Mouse (Mus musculus): ENCODE measurements around the gene Mras.

The Mras gene

DNA sequence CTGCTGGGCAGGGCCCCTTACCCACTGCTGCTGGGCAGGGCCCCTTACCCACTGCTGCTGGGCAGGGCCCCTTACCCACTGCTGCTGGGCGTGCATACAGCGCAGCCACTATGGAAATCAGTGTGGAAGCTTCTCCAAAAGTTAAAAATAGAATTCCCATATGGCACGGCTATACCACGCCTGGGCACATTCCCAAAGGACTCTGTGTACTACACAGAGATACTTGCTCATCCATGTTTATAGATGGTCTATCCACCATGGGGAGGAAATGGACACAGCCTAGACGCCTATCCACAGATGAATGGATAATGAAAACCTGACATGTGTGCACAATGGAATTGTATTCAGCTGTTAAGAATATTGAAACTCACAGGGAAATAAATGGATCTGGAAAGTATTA, 3.8 kb upstream of the Mras start:
- DNase-seq (ENCODE audit: low spot score in 2 of 2) = no peak

DNA sequence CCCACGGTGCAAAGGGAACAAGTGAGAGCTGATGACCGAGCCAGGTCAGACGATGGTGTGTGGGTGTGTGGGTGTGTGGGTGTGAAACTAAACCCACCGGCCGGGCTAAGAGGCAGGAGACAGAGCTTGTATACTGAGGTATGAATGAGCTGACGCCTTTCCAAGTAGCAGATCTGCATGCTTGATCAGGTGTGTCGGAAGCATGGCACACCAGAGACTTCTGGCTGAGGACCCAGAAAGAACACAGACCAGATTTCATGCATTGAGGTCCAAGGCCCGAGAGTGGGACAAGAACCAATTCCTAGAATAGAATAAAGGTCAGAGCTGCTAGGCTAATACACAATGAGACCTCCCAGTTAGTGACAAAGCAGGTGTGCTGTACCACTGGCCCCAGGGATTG, 1.9 kb upstream of the Mras start:
- no peak for DNase-seq (ENCODE audit: low spot score in 2 of 2)

DNA sequence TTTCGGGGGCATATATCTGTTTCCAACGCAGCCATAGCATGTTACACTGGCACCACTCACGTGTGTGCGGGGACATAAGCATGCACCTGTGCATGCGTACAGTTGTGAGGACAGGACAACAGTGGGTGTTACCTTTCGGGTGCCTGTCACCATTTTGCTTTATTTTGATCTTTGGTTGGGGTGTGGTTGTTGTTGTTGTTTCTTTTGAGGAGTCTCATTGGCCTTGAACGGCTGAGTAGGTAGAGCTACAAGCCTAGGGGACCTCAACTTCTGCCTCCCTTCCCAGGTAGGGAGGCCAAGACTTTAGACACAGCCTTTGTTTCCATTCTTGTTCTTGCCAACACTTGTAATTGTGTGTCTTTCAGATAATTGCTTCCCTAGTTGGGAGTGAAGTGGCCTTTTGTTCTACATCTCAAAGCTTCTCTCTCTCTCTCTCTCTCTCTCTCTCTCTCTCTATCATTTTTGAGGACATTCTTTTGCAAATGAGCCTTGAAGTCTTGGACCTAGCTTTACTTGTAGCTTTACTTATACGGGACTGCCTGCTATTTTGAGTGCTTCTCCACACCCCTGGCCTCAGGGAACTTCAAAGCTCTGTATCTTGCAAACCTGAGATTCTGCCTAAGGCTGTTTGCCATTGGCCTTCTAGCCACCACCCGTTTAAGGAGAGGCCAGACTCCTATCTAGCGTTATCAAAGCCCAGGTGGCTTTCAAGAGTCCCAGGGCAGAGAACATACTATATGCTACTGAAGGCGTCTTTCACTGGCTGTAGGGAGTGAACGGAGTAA, 792 bp upstream of the Mras start:
- no peak for DNase-seq (ENCODE audit: low spot score in 2 of 2)

DNA sequence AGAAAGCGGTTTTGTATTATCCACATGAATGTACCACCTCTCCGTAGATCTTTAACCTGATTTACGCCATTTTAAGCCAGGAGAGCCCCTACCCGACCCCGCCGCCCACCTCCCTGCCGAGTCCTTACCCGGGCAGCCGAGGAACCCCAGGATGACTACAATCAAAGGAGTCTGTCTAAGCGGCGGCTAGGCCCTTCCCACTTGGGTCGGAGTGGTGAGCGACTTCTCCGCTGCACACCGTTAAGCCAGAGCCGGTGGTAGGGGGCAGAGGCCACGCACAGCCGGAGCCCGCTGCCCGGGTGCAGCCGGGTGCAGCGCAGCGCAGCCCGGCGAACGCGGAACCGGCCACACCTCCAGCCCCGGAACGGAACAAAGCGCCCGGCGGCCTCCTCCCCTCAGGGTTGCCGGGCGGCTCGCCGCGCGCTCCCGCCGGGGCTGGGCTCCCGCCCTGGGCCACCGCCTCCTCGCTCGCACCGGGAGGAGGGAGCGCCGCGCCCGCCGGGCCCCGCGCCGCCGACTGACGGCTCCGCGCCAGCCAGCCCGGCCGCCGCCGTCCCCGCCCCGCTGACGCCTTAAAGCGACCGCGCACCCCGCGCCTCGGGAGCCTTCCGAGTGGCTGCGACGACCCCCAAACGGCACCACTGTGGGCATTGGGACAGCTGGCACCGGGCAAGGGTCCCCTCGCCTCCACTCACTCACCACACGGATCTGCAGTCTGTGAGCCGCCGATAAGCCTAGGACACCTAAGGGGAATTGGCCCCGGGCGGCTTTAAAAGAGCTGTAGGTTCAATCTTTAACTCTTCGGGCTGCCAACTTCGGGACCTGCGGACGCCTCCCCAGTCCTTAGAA, 775 bp downstream of the Mras start:
- peak in 1 of 2 experiments; percentile 29 for DNase-seq (ENCODE audit: low spot score in 2 of 2)

DNA sequence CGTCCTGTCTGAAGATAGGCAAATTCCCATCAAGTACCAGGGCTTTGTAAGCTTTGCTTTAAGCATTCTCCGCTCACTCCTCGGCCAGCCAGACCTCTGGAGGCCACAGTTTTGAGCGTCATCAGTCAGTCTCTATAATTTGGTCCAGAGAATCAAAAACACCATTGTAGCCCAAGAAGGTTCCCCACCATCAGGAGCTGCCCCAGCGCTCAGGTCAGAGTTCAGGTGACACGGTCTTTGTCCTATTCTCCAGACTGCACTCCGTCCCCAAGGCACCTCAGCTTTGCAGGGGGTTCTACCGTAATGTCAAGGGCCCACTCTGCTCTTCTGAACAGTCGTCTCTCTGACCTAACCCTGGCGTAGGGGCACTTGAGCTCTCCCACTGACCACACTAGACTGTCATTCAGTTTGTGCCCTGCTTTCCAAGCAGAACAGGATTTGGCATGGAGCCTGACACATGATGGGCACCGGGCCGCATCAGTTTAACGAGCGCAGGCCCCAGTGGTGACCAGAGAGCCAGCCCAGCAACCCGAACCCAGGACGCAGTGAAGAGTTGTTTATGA, 1.5 kb downstream of the Mras start:
- DNase-seq (ENCODE audit: low spot score in 2 of 2) = no peak

DNA sequence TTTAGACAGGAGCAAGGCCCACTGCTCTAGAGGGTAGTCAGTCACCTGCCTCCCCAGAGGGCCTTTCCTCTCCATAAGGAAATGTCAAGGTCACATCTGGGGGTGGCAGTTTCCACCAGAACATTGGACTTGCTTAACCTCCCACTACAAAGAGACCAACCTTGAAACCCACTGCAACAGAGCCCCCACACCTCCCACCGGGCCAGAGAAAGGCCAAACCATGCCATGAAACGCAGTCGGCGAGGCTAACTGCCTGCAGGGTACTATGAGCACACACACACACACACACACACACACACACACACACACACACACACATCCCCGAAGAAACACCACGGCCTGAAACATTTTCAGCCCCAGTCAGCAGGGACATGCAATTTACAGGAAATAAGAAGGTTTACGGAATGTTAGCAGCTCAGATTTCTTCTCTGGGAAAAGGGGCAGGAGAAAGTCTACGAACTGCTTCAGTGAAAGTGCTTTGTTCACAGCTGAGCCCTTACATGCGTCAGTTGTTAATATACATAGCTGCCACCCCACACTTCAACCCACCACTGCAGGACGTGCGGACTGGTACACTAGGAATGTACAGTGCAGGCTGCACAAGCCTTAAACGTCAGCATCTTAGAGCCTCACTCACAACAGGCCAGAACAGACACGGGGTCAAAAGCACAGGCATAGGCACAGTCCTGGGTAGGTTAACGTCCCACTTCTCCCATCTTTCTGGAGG, 2.1 kb downstream of the Mras start:
- DNase-seq (ENCODE audit: low spot score in 2 of 2) = no peak

DNA sequence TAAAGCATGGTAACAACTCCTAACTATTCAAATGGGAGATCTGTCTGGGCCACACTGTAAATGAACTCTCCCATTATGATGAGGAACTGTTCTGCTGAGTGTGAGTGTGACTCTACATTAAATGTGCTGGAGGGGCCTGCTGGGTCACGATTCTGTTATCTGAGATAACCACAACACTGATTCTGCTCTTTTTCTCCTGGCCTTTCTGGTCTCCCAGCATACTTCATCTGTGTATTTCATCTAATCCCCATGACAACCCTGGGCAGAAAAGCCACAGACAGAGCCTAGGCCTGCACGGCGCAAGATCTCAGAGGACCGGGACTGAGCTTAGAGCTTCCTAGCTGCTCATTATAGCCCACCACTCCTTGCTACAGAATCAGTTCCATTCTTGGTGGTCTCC, 4.7 kb downstream of the Mras start:
- DNase-seq (ENCODE audit: low spot score in 2 of 2) = no peak

DNA sequence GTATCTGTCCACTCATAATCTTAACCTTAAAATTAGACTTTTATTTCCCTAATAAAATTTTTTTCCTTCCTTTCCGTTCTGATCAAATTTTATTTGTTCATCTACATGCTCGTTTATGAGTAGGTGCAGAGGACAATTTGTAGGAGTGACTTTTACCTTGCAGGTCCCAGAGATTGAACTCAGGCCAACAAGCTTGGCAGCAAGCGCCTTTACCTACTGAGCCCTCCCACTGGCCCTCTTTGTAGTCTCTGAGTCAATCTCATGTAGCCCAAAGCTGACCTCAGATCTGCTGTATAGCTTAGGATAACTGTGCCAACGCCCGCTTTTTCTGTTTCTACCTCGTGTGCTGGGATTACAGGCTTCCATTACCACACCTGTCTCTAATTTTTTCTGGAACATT, 5.2 kb downstream of the Mras start:
- no peak for DNase-seq (ENCODE audit: low spot score in 2 of 2)

DNA sequence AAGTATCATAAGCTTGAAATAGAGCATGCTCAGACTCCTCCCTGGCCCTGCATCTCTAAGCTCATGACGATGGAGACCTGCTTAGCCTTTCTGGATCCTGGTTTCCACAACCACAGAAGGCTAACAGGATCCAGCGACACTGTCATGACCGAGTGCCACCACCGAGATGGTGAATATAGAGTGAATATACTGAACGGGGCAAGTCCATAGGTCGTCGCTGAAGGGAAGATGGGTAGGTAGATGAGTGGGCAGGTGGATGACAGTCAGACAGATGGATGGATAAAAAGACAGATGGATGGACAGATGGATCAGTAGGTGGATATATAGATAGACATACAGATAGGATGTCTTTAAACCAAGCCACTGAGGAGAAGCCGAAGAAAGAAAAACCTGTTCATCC, 5.8 kb downstream of the Mras start:
- DNase-seq (ENCODE audit: low spot score in 2 of 2) = no peak

DNA sequence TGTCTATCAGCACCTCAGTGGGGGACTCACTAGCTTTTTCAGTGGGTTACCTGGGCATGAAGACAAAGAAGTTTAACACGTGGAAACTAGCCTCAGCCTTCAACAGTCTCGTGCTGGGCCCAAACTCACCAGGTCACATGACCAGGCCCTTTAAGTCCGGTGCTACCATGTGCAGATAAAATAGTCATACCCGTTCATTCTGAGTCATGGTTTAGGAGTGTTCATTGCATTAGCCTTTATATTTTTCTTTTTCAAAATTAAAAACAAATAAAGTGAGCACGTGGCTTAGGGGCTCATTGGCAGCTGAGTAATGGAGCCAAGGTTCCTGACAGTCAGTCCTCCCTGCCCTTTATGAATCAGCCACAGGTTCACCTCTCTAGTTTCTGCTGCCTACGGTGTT, 6.4 kb downstream of the Mras start:
- DNase-seq (ENCODE audit: low spot score in 2 of 2) = no peak

DNA sequence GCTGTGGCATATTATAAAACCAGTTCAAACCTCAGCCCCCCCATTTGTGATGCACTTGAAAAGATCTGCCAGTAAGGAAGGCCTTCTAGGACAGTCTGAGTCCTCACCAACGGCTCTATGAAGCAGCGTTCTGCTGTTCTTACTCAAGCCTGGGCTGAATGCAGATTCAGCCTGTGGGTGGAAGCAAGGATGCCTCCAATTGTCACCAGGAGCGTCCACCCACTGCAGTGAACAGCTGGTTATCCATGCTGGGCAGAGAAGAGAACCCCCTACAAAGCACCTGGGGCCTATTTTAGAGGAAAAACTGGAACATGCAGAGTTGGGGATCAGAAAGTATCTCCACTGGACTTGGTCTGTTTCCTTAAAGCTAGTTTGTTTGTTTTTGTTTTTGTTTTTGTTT, 7.3 kb downstream of the Mras start:
- no peak for DNase-seq (ENCODE audit: low spot score in 2 of 2)

DNA sequence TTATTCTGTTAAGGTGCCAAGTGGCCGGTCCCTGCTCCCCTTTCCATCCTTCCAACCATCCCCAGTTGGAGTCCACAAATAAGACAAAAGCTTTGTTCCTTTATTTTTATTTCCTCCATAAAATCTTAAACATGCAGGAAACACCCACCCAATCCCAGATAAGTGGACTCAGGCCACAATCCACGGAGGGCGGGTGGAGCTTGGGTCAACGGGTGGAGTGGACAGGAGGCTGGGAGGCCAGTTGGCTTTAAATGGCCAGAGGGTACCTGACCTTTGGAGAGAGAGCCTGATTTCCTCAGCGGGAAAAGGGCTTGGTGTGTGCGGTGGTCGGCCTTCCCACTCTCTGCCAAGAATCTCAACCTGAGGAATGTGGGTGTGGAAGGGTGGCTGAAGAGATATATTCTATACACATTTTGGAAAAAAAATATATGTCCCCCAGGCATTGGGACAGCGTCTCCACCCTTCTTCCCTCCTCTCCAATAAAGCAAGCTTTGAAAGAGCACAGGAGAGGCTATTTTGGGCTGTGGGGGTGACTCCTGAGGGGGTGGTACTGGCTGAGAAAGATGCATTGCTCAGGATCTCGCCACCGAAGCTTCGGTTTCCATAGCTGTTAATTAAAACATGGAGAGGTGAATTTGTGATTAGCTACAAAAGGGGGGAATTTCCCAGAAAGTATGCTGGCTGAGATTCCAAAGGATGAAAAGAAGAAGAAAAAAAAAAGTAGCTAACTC, 8.4 kb downstream of the Mras start:
- DNase-seq (ENCODE audit: low spot score in 2 of 2) = no peak

DNA sequence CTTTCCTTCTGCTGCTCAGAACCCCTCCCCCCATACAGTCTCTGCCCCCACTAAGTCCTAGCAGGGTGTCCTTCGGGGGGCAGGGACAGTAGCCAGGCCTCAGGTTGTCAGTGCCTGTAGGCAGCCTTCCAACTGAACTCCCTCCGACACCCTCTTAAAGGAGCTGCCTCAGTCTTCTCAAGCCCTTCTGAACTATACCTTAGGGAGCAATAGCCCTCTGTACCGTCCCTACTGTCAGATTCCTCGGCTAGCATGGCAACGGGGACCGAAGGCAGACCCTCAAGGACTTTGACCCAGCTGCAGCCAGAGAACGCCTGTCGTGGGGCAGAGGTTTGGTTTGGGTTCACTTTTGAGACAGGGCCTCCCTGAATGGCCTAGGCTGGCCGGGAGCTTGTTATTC, 11.9 kb downstream of the Mras start:
- no peak for DNase-seq (ENCODE audit: low spot score in 2 of 2)

DNA sequence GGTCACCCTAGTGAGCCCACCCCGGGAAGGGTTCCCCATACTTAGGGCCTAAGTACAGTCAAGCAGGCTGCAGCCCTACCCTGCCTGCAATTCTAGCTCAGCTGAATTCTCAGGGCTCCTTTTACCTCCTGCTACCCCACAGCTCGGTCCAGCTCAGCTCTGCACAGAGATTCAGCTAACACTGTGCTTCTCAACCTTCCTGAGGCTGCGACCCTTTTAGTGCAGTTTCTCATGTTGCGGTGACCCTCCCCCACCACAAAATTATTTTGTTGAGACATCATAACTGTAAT, 12.7 kb downstream of the Mras start:
- DNase-seq (ENCODE audit: low spot score in 2 of 2) = no peak

DNA sequence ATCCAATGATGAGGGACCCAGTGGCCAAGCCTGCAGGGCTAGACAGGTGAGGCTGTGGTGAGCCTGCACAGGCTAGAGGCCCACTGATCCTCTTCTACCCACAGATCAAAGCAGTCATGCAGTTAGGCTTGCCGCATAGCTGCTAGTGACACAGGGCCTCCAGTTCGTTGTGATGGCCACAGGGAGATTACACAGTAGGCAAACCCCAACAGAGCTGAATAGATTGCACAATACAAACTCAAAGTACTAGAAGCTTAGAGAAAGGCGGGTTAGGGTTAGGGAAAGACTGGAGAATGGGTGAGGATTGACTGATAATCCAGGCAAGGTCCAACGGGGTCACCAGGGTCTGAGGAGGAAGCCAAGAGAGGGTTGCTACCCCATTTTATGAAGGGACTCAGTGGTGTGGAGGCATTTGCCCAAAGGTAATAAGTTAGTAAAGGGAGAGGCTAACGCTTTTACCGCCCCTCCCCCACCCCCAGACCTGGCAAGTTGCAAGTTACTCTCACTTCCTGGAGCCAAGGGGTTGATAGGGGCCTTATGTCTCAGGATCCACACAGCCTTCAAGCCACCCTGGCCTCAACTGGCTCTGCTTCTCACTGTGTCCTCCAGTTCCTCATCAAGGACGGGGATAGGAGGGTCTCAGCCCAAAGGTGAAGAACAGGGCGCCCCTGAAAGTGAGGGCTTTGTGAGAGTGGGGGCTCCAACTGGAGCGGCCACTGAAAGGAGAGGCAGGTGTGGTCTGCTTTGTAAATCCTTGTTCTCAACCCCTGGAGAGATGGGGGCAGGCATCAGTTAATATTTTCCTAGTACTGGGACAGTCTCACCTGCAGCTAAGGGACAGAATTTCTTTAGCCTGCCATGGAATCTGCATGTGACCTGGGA, 13.2 kb downstream of the Mras start:
- no peak for DNase-seq (ENCODE audit: low spot score in 2 of 2)

DNA sequence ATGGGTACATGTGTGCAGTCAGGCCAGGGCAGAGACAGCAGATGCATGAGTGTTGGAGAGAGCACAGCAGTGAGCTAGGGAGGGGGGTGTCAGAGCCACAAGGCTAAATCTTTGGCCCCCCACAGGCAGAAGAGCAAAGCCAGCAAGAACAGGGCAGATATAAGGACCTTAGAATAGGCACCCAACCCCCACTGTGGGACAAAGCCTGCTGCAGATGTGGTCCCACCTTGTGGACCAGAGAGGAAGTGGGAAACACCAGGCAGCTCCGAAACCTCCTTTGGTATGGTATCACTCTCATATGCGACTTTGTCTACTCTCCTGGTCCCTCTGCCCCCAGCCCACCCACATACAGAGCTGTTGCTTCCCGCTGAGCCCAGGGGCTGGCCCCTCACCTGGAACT, 15.3 kb downstream of the Mras start:
- no peak for DNase-seq (ENCODE audit: low spot score in 2 of 2)

DNA sequence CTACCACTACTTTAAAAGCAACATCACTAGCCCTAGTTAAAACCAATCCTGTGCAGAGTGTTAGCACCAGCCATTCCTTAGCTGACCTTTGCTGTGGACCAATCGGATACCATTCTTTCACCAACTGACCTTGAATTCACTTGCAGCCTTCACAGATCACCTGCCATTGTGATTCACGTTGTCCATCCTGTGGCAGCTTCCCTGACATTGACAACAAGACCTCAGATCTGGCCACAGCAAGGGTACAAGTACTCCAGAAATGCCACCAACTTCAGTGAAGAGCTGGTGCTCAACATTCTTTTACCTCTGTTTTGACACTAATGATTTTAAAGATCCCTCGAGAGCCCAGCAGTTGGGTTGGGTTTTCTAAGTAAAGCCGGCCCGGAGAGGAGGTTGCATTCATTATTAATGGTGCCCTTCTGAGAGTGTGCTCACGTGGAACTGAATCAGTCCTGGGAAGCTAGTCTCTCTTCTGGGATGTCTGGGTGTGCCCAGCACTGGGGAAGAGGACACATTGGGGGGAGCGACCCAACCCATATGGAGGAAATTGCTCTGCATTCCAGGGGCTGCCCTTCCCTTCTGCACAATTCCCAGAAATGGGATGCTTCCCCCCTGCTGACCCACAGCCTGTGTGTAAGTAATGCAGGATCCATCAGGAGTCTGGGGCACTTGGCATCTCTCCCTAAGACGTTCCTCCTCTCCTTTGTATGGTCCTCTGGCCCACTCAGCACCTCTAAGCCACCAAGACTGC, 17.1 kb downstream of the Mras start:
- DNase-seq (ENCODE audit: low spot score in 2 of 2) = no peak

DNA sequence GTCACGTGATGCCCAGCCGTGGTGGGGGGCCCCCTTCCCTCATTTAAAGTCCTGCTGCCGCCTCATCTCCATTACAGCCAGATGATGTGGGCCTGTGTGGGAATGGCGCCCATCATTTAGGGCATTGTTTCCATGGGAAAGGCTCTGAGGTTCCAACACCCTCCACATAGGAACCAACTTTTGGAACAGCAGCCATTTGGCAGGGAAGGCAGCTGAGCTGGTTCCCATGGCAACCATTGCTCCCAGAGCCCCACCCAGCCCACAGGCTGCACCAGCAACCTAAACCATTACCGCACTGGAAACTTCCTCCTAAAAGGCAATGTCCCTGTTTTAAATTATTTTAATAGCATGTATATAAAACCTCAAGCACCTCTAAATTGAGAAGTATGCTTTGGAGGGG, 18.8 kb downstream of the Mras start:
- no peak for DNase-seq (ENCODE audit: low spot score in 2 of 2)

DNA sequence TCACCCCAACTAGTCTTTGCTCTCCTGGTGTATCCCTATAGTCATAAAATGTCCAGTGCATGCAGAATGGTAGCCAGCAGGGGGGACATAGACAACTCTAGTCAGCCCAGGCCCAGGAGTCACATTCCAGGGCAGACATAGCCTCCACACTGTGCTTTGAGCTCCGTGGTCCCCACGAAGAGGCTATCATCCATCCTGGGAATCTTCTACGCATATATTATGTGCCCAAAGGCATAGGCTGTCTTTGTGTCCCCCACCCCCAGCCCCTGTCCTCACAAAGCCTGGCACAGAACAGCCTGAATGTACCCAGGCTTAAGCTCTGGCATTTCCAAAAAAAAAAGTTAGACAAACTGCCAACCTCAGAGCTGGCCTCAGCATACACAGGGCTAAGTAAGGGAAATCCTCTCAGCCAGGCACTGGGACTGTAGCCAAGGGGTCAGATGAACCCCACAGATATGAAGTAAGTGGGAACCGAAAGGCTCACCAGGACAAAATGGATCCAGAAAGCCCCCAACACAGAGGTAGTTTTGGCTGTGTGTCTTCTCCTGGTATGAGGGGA, 19.8 kb downstream of the Mras start:
- DNase-seq (ENCODE audit: low spot score in 2 of 2) = no peak

DNA sequence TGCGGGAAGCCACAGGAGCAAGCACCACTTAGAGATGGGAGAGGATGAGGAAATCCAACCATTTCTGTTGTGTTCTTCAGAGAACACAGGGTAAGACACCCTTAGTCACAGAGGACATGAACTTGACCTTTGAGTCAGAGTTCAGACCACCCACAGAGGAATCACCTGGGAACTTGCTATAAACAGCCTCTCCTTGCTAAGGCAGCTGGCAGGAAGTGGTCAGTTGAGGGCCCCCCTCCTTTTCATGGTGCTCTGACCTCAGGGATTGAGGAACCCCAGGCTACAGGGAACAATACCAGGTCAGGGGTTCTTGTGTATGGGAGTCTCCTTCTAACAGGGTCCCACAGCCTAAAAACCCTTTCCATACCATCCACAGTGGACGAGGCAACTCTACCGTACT, 20.4 kb downstream of the Mras start:
- DNase-seq (ENCODE audit: low spot score in 2 of 2) = no peak

All from thymus, postnatal 10 days (tissue).